Mouse (Mus musculus): ENCODE measurements around the gene Matn4.

Matn4 gene

GRCm38 (mm10) chr2:164436215-164436913 lies 31.4 kb upstream of the Matn4 start:
- in situ Hi-C loops (cut with MboI): no loop called here

- in situ Hi-C loops (cut with MboI): no loop called here
Measured at GRCm38 (mm10) chr2:164435216-164436090, 30.5 kb upstream of the Matn4 start.

DNA sequence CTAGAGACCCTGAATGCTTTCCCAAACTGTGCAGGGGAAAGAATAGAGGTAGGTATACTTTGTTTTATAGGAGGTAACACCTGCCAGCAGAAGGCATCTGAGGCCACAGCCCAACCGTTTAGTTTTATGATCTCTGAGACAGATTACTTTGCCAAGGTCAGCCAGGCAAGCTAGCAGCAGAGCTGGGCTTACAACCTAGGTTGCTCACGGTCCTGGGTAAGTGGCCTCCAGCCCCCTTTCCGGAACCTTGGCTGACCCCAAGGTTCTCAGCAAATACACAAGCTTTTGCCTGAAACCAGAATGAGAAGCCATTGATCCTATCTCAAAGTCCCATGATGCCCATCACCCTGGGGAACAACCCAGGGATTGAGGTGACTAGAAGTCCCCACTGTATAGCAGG lies 29.7 kb upstream of the Matn4 start:
- in situ Hi-C loops (cut with MboI): no loop called here

GRCm38 (mm10) chr2:164433278-164433895 lies 28.4 kb upstream of the Matn4 start:
- in situ Hi-C loops (cut with MboI): no loop called here

GRCm38 (mm10) chr2:164432541-164433191 lies 27.7 kb upstream of the Matn4 start:
- in situ Hi-C loops (cut with MboI): no loop called here

- in situ Hi-C loops (cut with MboI): no loop called here
Measured at GRCm38 (mm10) chr2:164431676-164432465, 26.9 kb upstream of the Matn4 start.

DNA sequence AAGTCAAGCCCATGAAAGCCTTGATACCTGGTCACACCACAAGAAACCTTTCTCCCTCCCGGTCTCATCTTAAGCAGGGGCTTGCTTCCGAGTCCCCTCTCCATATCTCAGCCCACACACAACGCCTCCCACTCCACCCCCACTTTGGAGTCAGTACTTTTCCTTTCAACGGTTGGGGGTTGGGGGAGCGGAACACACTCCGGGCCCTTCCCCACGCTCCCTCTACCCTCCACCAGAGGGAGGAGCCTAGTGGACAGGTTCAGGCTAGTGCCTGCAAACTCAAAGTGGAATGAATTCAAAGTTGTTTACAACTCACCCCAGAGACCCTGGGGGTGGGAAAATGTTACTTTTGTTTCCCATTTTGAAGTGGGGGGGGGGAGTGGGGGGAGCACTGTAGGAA lies 25.7 kb upstream of the Matn4 start:
- in situ Hi-C loops (cut with MboI): no loop called here

GRCm38 (mm10) chr2:164429881-164430615 lies 25.1 kb upstream of the Matn4 start:
- in situ Hi-C loops (cut with MboI): no loop called here

DNA sequence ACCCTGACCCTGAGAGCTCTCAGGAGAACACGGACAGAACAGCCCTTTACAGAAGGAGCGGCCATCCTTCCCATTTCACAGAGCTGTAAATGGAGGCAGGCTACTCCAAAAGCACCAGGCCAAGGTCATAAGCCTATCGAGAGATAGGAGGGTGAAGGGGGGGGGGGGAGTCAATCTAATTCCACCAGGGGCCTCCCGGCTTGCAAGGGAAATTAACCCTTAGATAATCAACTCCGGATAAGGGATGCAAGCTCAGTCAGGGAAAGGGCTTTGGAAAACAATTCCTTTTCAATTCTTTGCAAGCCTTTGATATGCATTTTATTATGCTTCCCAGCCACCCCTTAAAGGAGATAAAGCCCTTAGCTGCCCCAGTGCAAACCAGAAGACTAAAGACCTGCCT lies 23.5 kb upstream of the Matn4 start:
- in situ Hi-C loops (cut with MboI): no loop called here

- in situ Hi-C loops (cut with MboI): no loop called here
Measured at GRCm38 (mm10) chr2:164426952-164427351, 22.0 kb upstream of the Matn4 start.

DNA sequence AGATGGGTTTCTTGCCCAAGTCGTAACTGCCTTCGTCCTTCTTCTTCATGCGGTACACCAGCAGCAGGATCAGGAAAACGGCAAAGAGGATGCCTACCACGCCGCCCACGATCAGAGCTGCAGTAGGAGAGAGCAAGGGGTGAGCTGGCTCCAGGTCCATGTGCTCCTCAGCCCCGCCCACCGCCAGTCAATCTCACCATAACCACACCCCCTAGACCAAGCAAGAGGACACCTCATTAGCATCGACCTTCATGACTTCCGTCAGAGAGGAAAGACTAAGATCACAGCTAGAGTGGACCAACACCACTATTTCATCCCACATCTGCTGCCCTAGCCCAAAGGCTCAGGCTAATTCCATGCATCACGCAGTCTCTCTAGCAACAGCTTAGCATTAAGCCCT lies 21.2 kb upstream of the Matn4 start:
- in situ Hi-C loops (cut with MboI): no loop called here

DNA sequence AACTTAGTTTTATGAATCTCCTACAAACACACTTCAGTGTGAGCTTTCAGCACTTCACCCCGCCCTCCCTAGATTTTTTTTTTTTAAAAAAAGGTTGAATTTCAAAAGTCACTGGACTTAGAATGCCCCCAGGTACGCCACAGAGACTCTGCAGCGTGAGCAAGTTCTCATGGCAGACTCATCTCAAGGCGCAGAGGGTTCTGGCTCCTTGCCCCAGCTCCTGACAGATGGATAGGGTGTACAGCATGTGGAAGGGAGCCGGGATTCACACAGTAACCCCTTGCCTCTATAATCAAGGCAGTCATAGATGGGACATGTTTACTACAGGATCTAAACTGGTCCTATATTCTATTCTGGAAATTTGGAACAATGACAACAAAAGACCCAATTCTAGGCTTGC lies 20.4 kb upstream of the Matn4 start:
- in situ Hi-C loops (cut with MboI): no loop called here

DNA sequence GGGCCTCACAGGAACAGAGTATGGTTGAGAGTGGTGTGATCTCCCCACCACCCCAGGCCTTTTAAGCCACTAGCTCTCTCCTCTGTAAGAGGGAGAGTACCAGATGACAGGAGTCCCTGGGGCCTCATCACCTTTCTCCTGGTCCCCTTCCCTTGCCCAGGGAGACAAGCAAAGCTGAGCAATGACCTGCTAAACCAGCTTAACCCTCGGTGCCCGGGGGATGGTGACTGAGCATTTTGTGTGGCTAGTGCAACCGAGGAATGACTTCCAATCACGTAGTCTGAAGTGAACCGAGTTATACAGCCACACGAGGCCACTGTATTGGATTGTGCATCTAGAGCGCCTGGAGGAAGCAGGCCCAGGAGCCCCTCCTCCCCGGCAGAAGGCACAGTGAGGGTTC lies 19.4 kb upstream of the Matn4 start:
- in situ Hi-C loops (cut with MboI): loop anchor here (25.0 kb wide), 1 partner anchor 313 kb away; the partner anchor contains the start of genes Dnttip1 and Wfdc3

DNA sequence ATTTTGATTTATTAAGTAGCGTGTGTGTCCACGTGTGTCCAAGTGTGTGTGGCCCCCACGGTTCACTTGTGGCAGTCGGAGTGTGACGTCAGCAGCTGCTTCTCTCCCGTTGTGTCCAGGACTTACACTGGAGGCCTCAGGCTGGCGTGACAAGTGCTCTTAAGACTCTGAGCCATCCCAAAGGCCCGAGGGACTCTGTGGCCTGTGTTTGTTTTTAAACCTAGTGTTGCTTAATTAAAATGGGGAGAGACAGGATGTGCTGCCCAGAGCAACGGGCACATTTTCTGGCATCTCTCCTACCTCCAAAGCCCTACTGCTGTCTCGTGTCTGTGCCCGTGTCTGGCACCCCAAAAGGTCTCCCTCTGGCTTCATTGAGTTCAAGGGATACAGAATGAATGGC lies 18.5 kb upstream of the Matn4 start:
- in situ Hi-C loops (cut with MboI): loop anchor here (25.0 kb wide), 1 partner anchor 314 kb away; the partner anchor contains the start of genes Dnttip1 and Wfdc3

DNA sequence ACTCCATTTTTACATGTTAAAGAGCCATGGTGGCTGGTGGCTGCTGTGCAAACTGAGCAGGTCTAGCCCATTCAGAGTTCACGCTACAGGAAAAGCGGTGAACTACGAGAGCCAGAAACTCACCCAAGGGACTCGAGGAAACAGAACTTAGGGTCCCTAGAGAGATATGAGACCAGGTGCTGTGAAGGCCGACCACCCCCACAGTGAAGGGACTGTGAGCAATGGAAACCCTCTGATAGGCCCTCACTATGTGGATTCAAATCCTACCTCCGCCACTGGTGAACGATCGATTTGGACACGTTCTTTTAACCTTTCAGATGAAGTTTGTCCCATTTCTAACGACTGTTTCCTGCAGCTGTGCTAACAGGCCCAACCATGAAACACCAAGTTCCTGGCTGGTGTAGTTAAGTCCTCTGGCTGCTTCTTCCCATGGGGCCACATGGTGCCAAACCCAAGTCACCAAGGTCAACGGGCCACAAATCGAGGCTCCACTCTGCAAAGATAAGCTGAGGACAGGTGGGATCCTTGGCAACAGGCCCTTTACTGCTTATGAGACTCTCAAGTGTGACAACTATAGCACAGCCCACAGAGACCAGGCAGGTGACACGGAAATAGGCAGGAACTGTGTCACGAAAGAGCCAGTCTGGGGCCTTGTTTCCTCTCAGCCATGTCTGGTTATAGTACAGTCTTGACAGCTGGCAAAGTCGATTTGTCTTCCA lies 17.9 kb upstream of the Matn4 start:
- in situ Hi-C loops (cut with MboI): loop anchor here (25.0 kb wide), 1 partner anchor 314 kb away; the partner anchor contains the start of genes Dnttip1 and Wfdc3

DNA sequence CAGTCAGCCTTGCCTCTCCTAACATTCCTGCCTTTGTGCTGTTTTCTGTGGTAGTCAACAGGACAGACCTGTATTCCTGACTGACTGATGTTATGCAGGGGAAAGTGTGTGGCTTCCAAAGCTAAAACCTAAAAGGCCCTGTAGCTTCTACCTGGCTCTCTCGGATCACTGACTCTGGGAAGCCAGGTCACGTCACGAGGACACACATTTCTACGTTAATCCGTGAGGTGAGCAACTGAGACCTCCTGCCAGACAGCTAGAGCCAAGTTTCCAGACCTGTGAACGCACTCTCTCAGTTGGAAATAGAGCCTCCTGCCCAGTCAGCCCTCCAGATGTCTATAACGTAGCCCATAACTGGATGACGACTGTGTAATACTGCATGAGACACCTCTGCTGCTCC lies 17.0 kb upstream of the Matn4 start:
- in situ Hi-C loops (cut with MboI): loop anchor here (25.0 kb wide), 1 partner anchor 315 kb away; the partner anchor contains the start of genes Dnttip1 and Wfdc3

- in situ Hi-C loops (cut with MboI): loop anchor here (25.0 kb wide), 1 partner anchor 316 kb away; the partner anchor contains the start of genes Dnttip1 and Wfdc3
Measured at GRCm38 (mm10) chr2:164421306-164421705, 16.3 kb upstream of the Matn4 start.

GRCm38 (mm10) chr2:164419489-164419888 lies 14.5 kb upstream of the Matn4 start:
- in situ Hi-C loops (cut with MboI): loop anchor here (5.0 to 25.0 kb wide), 3 partner anchors 38 to 318 kb away; partner anchors contain the start of genes Dnttip1, Sys1 and Wfdc3

DNA sequence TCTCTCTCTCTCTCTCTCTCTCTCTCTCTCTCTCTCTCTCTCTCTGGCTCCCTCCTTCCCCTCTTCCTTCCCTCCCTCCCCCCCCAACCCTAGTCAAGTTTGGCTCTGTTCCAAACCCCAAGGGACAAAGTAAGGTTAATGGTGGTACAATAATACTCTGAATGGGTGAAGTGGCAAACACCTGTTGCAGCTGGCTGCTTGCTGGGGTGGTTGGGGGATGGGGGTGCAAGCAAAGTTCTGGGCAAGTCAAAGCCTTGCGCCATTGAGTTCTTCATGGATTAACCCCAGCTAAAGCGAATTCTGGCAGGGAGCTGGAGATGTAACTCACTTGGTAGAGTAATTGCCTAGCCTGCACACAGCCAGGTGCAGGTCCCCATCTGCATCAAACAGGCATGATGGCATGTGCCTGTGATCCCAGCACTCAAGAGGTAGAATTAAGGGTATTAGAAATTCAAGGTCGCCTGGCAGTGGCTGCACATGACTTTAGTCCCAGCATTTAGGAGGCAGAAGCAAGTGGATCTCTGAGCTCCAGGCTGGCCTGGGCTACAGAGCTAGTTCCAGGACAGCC lies 13.4 kb upstream of the Matn4 start:
- in situ Hi-C loops (cut with MboI): loop anchor here (5.0 to 25.0 kb wide), 3 partner anchors 39 to 319 kb away; partner anchors contain the start of genes Dnttip1, Sys1 and Wfdc3
